Mouse (Mus musculus): ENCODE measurements around the gene Lpcat2. TPM values are rescaled to one million over a fixed set of nuclear protein-coding genes. Genes with fewer than 3 reads are reported as not detected.

Gene Lpcat2
- polyA plus RNA-seq, 1 experiment from 2014 or later: 8.5 TPM

DNA sequence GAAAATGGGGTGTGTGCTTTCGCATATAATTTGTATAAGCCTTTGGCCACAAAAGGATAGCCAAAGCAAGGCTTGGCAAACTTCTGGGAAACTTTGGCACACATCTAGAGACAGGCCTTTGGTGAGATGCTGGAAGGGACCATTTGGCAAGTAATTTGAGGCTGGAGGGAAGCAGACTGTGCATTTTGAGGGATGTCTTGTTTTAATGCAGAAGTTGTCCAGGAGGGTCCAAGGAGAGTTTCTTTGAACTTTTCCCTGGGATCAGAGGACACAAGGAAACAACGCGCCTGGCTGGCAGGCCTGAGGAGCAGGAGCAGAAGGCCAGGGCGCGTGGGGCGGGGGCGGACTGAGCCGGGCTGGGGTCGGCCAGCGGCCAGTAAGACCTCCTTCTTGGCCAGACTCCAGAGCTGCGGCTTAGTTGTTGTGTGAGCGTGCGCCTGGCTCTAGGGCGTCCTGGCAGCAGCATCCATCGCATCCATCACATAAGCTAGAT lies 26.8 kb upstream of the Lpcat2 start:
- no peaks in the 10 kb centered on the region for H3K36me3 ChIP-seq (ENCODE audit: control insufficient read depth, insufficient read depth, low read length)
- H3K9ac ChIP-seq (ENCODE audit: low read depth, low read length): no peak overlapping the region
- H3K27me3 ChIP-seq (ENCODE audit: control insufficient read depth, insufficient read depth, low read depth, low read length): peaks cover 5% of the 10 kb centered on the region; the same call in 1 of the 2 replicates
- H3K4me2 ChIP-seq (ENCODE audit: low read length): peak overlapping the region; percentile 83; the same call in 1 of the 2 replicates
- H3K4me3 ChIP-seq (ENCODE audit: low read depth, low read length): no peak overlapping the region
- no peak overlapping the region for H3K27ac ChIP-seq (ENCODE audit: low read length)
- ATAC-seq: peak; percentile 81
- 31% methylated on average over 13 of the region's 15 CpGs for WGBS
- H3K4me1 ChIP-seq (ENCODE audit: control insufficient read depth, insufficient read depth, low read length): peaks cover 8% of the 10 kb centered on the region; the same call in 1 of the 2 replicates
- H3K9me3 ChIP-seq (replicated peaks; ENCODE audit: control insufficient read depth, low read length, poor library complexity, severe bottlenecking): no peaks in the 10 kb centered on the region

GRCm38 (mm10) chr8:92834065-92834731 lies 20.9 kb upstream of the Lpcat2 start:
- no peak overlapping the region for H3K9ac ChIP-seq (ENCODE audit: low read depth, low read length)
- H3K36me3 ChIP-seq (ENCODE audit: control insufficient read depth, insufficient read depth, low read length): no peaks in the 10 kb centered on the region
- H3K4me2 ChIP-seq (ENCODE audit: low read length): no peak overlapping the region
- H3K27me3 ChIP-seq (ENCODE audit: control insufficient read depth, insufficient read depth, low read depth, low read length): no peaks in the 10 kb centered on the region
- no peaks in the 10 kb centered on the region for H3K9me3 ChIP-seq (replicated peaks; ENCODE audit: control insufficient read depth, low read length, poor library complexity, severe bottlenecking)
- no peak for ATAC-seq
- 87% methylated on average over 5 of the region's 5 CpGs for WGBS
- H3K27ac ChIP-seq (ENCODE audit: low read length): no peak overlapping the region
- no peaks in the 10 kb centered on the region for H3K4me1 ChIP-seq (ENCODE audit: control insufficient read depth, insufficient read depth, low read length)
- H3K4me3 ChIP-seq (ENCODE audit: low read depth, low read length): no peak overlapping the region

GRCm38 (mm10) chr8:92834786-92835500 lies 20.2 kb upstream of the Lpcat2 start:
- Histone ChIP-seq H3K36me3 (ENCODE audit: control insufficient read depth, insufficient read depth, low read length) (no peaks in the 10 kb centered on the region), H3K9ac (ENCODE audit: low read depth, low read length) (no peak overlapping the region), H3K27ac (ENCODE audit: low read length) (no peak overlapping the region), H3K9me3 (replicated peaks; ENCODE audit: control insufficient read depth, low read length, poor library complexity, severe bottlenecking) (no peaks in the 10 kb centered on the region), H3K27me3 (ENCODE audit: control insufficient read depth, insufficient read depth, low read depth, low read length) (no peaks in the 10 kb centered on the region), H3K4me2 (ENCODE audit: low read length) (no peak overlapping the region), H3K4me1 (ENCODE audit: control insufficient read depth, insufficient read depth, low read length) (no peaks in the 10 kb centered on the region), H3K4me3 (ENCODE audit: low read depth, low read length) (no peak overlapping the region)
- no peak for ATAC-seq
- 92% methylated on average over 11 of the region's 11 CpGs for whole genome bisulfite sequencing

- Histone ChIP-seq H3K4me1 (ENCODE audit: control insufficient read depth, insufficient read depth, low read length) (no peaks in the 10 kb centered on the region), H3K27ac (ENCODE audit: low read length) (no peak overlapping the region), H3K4me2 (ENCODE audit: low read length) (no peak overlapping the region), H3K27me3 (ENCODE audit: control insufficient read depth, insufficient read depth, low read depth, low read length) (no peaks in the 10 kb centered on the region), H3K36me3 (ENCODE audit: control insufficient read depth, insufficient read depth, low read length) (no peaks in the 10 kb centered on the region), H3K9me3 (replicated peaks; ENCODE audit: control insufficient read depth, low read length, poor library complexity, severe bottlenecking) (no peaks in the 10 kb centered on the region), H3K9ac (ENCODE audit: low read depth, low read length) (no peak overlapping the region), H3K4me3 (ENCODE audit: low read depth, low read length) (no peak overlapping the region)
- 95% methylated on average over 11 of the region's 11 CpGs for WGBS
- ATAC-seq: no peak
Observed at GRCm38 (mm10) chr8:92835901-92836300, 19.2 kb upstream of the Lpcat2 start.

- H3K27me3 ChIP-seq (ENCODE audit: control insufficient read depth, insufficient read depth, low read depth, low read length): no peaks in the 10 kb centered on the region
- no peaks in the 10 kb centered on the region for H3K4me1 ChIP-seq (ENCODE audit: control insufficient read depth, insufficient read depth, low read length)
- no peaks in the 10 kb centered on the region for H3K36me3 ChIP-seq (ENCODE audit: control insufficient read depth, insufficient read depth, low read length)
- H3K9me3 ChIP-seq (replicated peaks; ENCODE audit: control insufficient read depth, low read length, poor library complexity, severe bottlenecking): no peaks in the 10 kb centered on the region
- ATAC-seq: no peak
- no peak overlapping the region for H3K4me2 ChIP-seq (ENCODE audit: low read length)
- no peak overlapping the region for H3K27ac ChIP-seq (ENCODE audit: low read length)
- H3K9ac ChIP-seq (ENCODE audit: low read depth, low read length): no peak overlapping the region
- no peak overlapping the region for H3K4me3 ChIP-seq (ENCODE audit: low read depth, low read length)
- 82% methylated on average over 3 of the region's 3 CpGs for WGBS
Observed at GRCm38 (mm10) chr8:92838616-92839015, 16.5 kb upstream of the Lpcat2 start.

GRCm38 (mm10) chr8:92839161-92839560 lies 16.0 kb upstream of the Lpcat2 start:
- no peak for ATAC-seq
- 96% methylated on average over 8 of the region's 8 CpGs for WGBS

DNA sequence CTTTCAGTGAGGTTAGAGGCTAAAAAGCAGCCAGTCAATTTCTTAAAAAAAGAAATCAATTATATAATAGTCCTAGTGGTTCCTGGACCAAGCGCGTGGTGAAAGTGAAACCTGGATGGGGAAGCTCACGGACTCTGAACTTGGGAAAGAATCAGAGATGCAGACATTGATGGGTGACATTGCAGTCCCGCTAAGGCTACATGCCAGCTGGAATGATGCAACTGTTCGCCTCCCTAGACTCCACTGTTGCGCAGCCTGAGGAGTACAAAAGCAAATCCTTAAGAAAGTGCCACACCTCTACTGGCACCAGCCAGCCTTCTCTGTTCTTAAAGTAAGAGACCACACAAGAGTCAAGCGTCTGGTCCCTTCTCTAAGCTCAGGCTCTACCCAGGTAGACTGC lies 15.3 kb upstream of the Lpcat2 start:
- Histone ChIP-seq H3K9ac (ENCODE audit: low read depth, low read length) (no peak overlapping the region), H3K4me1 (ENCODE audit: control insufficient read depth, insufficient read depth, low read length) (no peaks in the 10 kb centered on the region), H3K27me3 (ENCODE audit: control insufficient read depth, insufficient read depth, low read depth, low read length) (no peaks in the 10 kb centered on the region), H3K9me3 (replicated peaks; ENCODE audit: control insufficient read depth, low read length, poor library complexity, severe bottlenecking) (no peaks in the 10 kb centered on the region), H3K27ac (ENCODE audit: low read length) (no peak overlapping the region), H3K4me3 (ENCODE audit: low read depth, low read length) (no peak overlapping the region), H3K4me2 (ENCODE audit: low read length) (no peak overlapping the region), H3K36me3 (ENCODE audit: control insufficient read depth, insufficient read depth, low read length) (no peaks in the 10 kb centered on the region)
- WGBS: 96% methylated on average over 7 of the region's 7 CpGs
- no peak for ATAC-seq

More at GRCm38 (mm10) chr8:92839161-92839560, 16.0 kb upstream of the Lpcat2 start:
- no peak overlapping the region for H3K27ac ChIP-seq (ENCODE audit: low read length)
- no peak overlapping the region for H3K9ac ChIP-seq (ENCODE audit: low read depth, low read length)
- H3K4me2 ChIP-seq (ENCODE audit: low read length): no peak overlapping the region
- no peaks in the 10 kb centered on the region for H3K9me3 ChIP-seq (replicated peaks; ENCODE audit: control insufficient read depth, low read length, poor library complexity, severe bottlenecking)
- H3K4me1 ChIP-seq (ENCODE audit: control insufficient read depth, insufficient read depth, low read length): no peaks in the 10 kb centered on the region
- no peak overlapping the region for H3K4me3 ChIP-seq (ENCODE audit: low read depth, low read length)
- no peaks in the 10 kb centered on the region for H3K27me3 ChIP-seq (ENCODE audit: control insufficient read depth, insufficient read depth, low read depth, low read length)
- no peaks in the 10 kb centered on the region for H3K36me3 ChIP-seq (ENCODE audit: control insufficient read depth, insufficient read depth, low read length)

- Histone ChIP-seq H3K4me2 (ENCODE audit: low read length) (no peak overlapping the region), H3K9ac (ENCODE audit: low read depth, low read length) (no peak overlapping the region), H3K4me3 (ENCODE audit: low read depth, low read length) (no peak overlapping the region), H3K27me3 (ENCODE audit: control insufficient read depth, insufficient read depth, low read depth, low read length) (no peaks in the 10 kb centered on the region), H3K36me3 (ENCODE audit: control insufficient read depth, insufficient read depth, low read length) (no peaks in the 10 kb centered on the region), H3K9me3 (replicated peaks; ENCODE audit: control insufficient read depth, low read length, poor library complexity, severe bottlenecking) (no peaks in the 10 kb centered on the region), H3K4me1 (ENCODE audit: control insufficient read depth, insufficient read depth, low read length) (peaks cover 9% of the 10 kb centered on the region; the same call in 1 of the 2 replicates), H3K27ac (ENCODE audit: low read length) (0 out of 2 replicates have a peak overlapping the region, but pooled peaks have one; percentile 2)
- WGBS: 25% methylated on average over 3 of the region's 3 CpGs
- ATAC-seq: no peak
Observed at GRCm38 (mm10) chr8:92846684-92847083, 8.5 kb upstream of the Lpcat2 start.

GRCm38 (mm10) chr8:92847299-92847698 lies 7.8 kb upstream of the Lpcat2 start:
- Histone ChIP-seq H3K27ac (ENCODE audit: low read length) (0 out of 2 replicates have a peak overlapping the region, but pooled peaks have one; percentile 2), H3K4me2 (ENCODE audit: low read length) (no peak overlapping the region), H3K4me1 (ENCODE audit: control insufficient read depth, insufficient read depth, low read length) (peaks cover 9% of the 10 kb centered on the region; the same call in 1 of the 2 replicates), H3K9ac (ENCODE audit: low read depth, low read length) (no peak overlapping the region), H3K9me3 (replicated peaks; ENCODE audit: control insufficient read depth, low read length, poor library complexity, severe bottlenecking) (no peaks in the 10 kb centered on the region), H3K27me3 (ENCODE audit: control insufficient read depth, insufficient read depth, low read depth, low read length) (no peaks in the 10 kb centered on the region), H3K4me3 (ENCODE audit: low read depth, low read length) (no peak overlapping the region), H3K36me3 (ENCODE audit: control insufficient read depth, insufficient read depth, low read length) (no peaks in the 10 kb centered on the region)
- WGBS: 37% methylated on average over 9 of the region's 9 CpGs
- ATAC-seq: no peak; the same call in 1 of the 2 replicates
